Comparison of ENCODE assay signal across 11 mouse cellular contexts in the genomic region with DNA sequence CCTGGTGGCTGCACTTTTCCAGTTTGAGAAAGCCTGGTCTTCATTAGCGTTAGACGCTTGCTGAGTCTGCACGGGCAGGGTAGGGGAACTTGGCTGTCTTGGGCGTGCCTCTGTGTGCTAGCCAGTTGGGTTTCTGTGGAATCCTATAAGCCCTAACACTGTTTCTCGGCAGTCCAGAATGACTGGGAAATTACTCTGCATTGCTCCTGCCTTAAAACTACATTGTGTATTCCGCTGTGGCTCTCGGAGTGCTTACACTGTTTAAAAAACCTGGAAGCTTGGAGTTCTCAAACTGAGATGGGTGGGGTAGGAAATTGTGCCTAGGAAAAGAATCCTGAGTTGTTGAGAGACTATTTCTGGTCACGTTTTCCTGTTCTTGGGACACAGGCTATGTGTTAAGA.
A peak's percentile ranks its signal among the peaks of the same experiment; 100 is the strongest.
DNase-seq lines count a peak whose midpoint lies in the region; ATAC-seq and TF ChIP-seq lines count a peak whose summit lies in the region.
"Had no signal": no experiment of that assay in that cellular context is flagged by ENCODE, and none has a peak within 500 bp of the region (broad histone marks: within the 10 kb centered on the region; RNA-seq: fewer than 3 reads in every experiment).

No protein-coding gene starts in this region.

- 72% methylated on average over 8 of the region's 8 CpGs for WGBS in kidney, adult 2 months
- WGBS in heart, postnatal 0 days: 46% methylated on average over 8 of the region's 8 CpGs
- WGBS in lung, postnatal 0 days: 42% methylated on average over 8 of the region's 8 CpGs
- 70% methylated on average over 8 of the region's 8 CpGs for WGBS in forebrain, postnatal 0 days

- H3K9ac ChIP-seq in heart, postnatal 0 days (replicated peaks; ENCODE audit: low read depth, low read length): no peak overlapping the region
- H3K9ac ChIP-seq in lung, postnatal 0 days (replicated peaks; ENCODE audit: low read depth): no peak overlapping the region
- no peak overlapping the region for H3K9ac ChIP-seq in forebrain, postnatal 0 days
- H3K9ac ChIP-seq: hindbrain, embryonic 15.5 days had no signal

- H3K27me3 ChIP-seq in kidney, adult 2 months (replicated peaks; ENCODE audit: control insufficient read depth, insufficient read depth, low read length): no peaks in the 10 kb centered on the region
- H3K27me3 ChIP-seq in heart, postnatal 0 days (ENCODE audit: control insufficient read depth, insufficient read depth, low read length): no peaks in the 10 kb centered on the region
- H3K27me3 ChIP-seq in lung, postnatal 0 days (replicated peaks; ENCODE audit: insufficient read depth, low read length): no peaks in the 10 kb centered on the region
- no peaks in the 10 kb centered on the region for H3K27me3 ChIP-seq in forebrain, postnatal 0 days (ENCODE audit: insufficient read depth, low read length)
- H3K27me3 ChIP-seq: hindbrain, embryonic 15.5 days had no signal

- no peak for ATAC-seq in heart, postnatal 0 days (ENCODE audit: insufficient read depth, low read depth)
- peak; percentile 60 for ATAC-seq in lung, postnatal 0 days
- no peak for ATAC-seq in forebrain, postnatal 0 days
- ATAC-seq: CD4-positive, CD25-positive, alpha-beta regulatory T cell, adult 4 months had no signal

- peaks cover under 1% of the 10 kb centered on the region; the same call in 1 of the 2 replicates for H3K36me3 ChIP-seq in kidney, adult 2 months (ENCODE audit: control insufficient read depth, insufficient read depth, low read length)
- H3K36me3 ChIP-seq in heart, postnatal 0 days (replicated peaks; ENCODE audit: control insufficient read depth, insufficient read depth, low read length): peaks cover 9% of the 10 kb centered on the region
- H3K36me3 ChIP-seq in lung, postnatal 0 days (ENCODE audit: insufficient read depth, low read length): 0 out of 2 replicates have a peak, but pooled peaks cover 6% of the 10 kb centered on the region
- no peaks in the 10 kb centered on the region for H3K36me3 ChIP-seq in forebrain, postnatal 0 days (ENCODE audit: insufficient read depth)
- H3K36me3 ChIP-seq: hindbrain, embryonic 15.5 days had no signal

- no peak for TF ChIP-seq EP300 in heart, postnatal 0 days (IDR thresholded peaks at IDR 0.05; ENCODE audit: low read depth)
- peak; percentile 63 for TF ChIP-seq EP300 in lung, postnatal 0 days (IDR thresholded peaks at IDR 0.05)

- DNase-seq in kidney, adult 2 months: peak; percentile 47
- DNase-seq in kidney, adult 11 months: no peak
- DNase-seq in embryo, embryonic 11 days: peak; percentile 59
- no peak for DNase-seq in heart, postnatal 0 days (ENCODE audit: low spot score)
- DNase-seq in lung, postnatal 0 days (ENCODE audit: low spot score): peak; percentile 62
- no peak for DNase-seq in cerebellum, postnatal 14 days
- DNase-seq in forebrain, postnatal 0 days: no peak
- no peak for DNase-seq in B cell, adult 2 months
- DNase-seq: thymus, postnatal 4 days had no signal

- H3K4me3 ChIP-seq in kidney, adult 2 months (ENCODE audit: insufficient read depth, low read depth, low read length): no peak overlapping the region
- no peak overlapping the region for H3K4me3 ChIP-seq in heart, postnatal 0 days (ENCODE audit: low read depth, low read length)
- no peak overlapping the region for H3K4me3 ChIP-seq in lung, postnatal 0 days (ENCODE audit: low read depth, low read length)
- H3K4me3 ChIP-seq in forebrain, postnatal 0 days (ENCODE audit: low read depth, low read length): no peak overlapping the region
- H3K4me3 ChIP-seq: hindbrain, embryonic 15.5 days had no signal

- H3K4me2 ChIP-seq in heart, postnatal 0 days (ENCODE audit: low read depth, low read length): peak overlapping the region; percentile 3; the same call in 1 of the 2 replicates
- H3K4me2 ChIP-seq in lung, postnatal 0 days (replicated peaks; ENCODE audit: low read depth, low read length): no peak overlapping the region
- H3K4me2 ChIP-seq in forebrain, postnatal 0 days (ENCODE audit: low read depth): no peak overlapping the region
- H3K4me2 ChIP-seq: hindbrain, embryonic 15.5 days had no signal

- H3K9me3 ChIP-seq in heart, postnatal 0 days (replicated peaks; ENCODE audit: control insufficient read depth, low read length): no peaks in the 10 kb centered on the region
- H3K9me3 ChIP-seq in lung, postnatal 0 days (ENCODE audit: low read length): no peaks in the 10 kb centered on the region
- H3K9me3 ChIP-seq in forebrain, postnatal 0 days (ENCODE audit: low read length): no peaks in the 10 kb centered on the region
- H3K9me3 ChIP-seq: hindbrain, embryonic 15.5 days had no signal

- H3K27ac ChIP-seq in kidney, adult 2 months (ENCODE audit: insufficient read depth, low read depth, low read length): peak overlapping the region; percentile 37; the same call in 1 of the 2 replicates
- peak overlapping the region; percentile 40 for H3K27ac ChIP-seq in heart, postnatal 0 days (ENCODE audit: low read depth)
- peak overlapping the region; percentile 69 for H3K27ac ChIP-seq in lung, postnatal 0 days (ENCODE audit: low read length)
- no peak overlapping the region for H3K27ac ChIP-seq in forebrain, postnatal 0 days (ENCODE audit: low read depth, low read length)
- H3K27ac ChIP-seq: hindbrain, embryonic 15.5 days had no signal

- TF ChIP-seq CTCF in kidney, adult 2 months (conservative IDR thresholded peaks at IDR 0.05; ENCODE audit: insufficient read depth, insufficient read length, low read depth, low read length): no peak
- TF ChIP-seq CTCF in heart, postnatal 0 days (IDR thresholded peaks at IDR 0.05; ENCODE audit: low read depth): no peak
- TF ChIP-seq CTCF in lung, postnatal 0 days (IDR thresholded peaks at IDR 0.05): no peak
- TF ChIP-seq CTCF in forebrain, postnatal 0 days (IDR thresholded peaks at IDR 0.05; ENCODE audit: low read depth): no peak

- H3K4me1 ChIP-seq in kidney, adult 2 months (ENCODE audit: control insufficient read depth, insufficient read depth, low read length): no peaks in the 10 kb centered on the region
- H3K4me1 ChIP-seq in heart, postnatal 0 days (ENCODE audit: control insufficient read depth, insufficient read depth): peaks cover 27% of the 10 kb centered on the region
- peaks cover 10% of the 10 kb centered on the region for H3K4me1 ChIP-seq in lung, postnatal 0 days (ENCODE audit: insufficient read depth, low read depth, low read length)
- no peaks in the 10 kb centered on the region for H3K4me1 ChIP-seq in forebrain, postnatal 0 days (ENCODE audit: insufficient read depth)

- no peak for TF ChIP-seq POLR2A in kidney, adult 2 months (IDR thresholded peaks at IDR 0.05; ENCODE audit: low read depth, low read length)

Comparison
In these comparisons a context has a peak if more than half of its experiments do, and no peak if none do; other contexts are left out.
1. DNase-seq: peak in kidney, adult 2 months (single experiment), embryo, embryonic 11 days (single experiment) and lung, postnatal 0 days (single experiment); none in kidney, adult 11 months (single experiment), heart, postnatal 0 days (single experiment), cerebellum, postnatal 14 days (0 of 2), forebrain, postnatal 0 days (single experiment) and B cell, adult 2 months (0 of 2).